In the genomic region with DNA sequence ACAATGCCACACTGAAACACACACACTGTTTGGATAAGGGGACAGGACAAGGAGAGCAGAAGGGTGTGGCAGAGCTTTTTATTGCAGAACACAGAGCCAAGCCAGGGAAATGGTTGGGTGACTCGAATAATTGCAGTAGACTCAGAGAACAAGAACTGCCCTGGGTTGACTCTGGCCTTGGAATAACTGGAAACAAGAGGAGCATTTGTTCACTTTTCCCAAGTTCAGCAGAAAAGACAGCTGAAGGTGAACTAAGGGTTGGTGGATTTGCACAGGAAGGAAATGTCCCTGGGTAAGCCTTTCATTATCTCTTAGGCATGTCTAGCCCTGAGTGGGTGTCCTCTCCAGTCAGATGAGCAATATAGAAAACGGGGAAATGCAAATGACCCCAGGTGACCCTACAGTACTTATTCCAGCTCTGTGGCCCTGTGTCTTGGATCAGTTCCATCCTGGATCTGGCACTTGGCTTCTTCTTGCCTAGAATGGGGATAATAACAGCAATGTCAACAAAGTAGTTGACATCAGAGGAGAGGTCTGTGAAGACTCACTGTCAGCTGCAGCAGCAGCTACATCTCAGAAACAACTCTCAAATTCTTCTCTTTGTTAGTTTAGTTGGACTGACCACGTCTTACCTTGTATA, we compare ENCODE assay signal across 16 mouse cellular contexts. TPM values are rescaled to one million over a fixed set of nuclear protein-coding genes. Genes with fewer than 3 reads are reported as not detected.
A peak's percentile ranks its signal among the peaks of the same experiment; 100 is the strongest.
DNase-seq lines count a peak whose midpoint lies in the region; ATAC-seq and TF ChIP-seq lines count a peak whose summit lies in the region.
"Had no signal": no experiment of that assay in that cellular context is flagged by ENCODE, and none has a peak within 500 bp of the region (broad histone marks: within the 10 kb centered on the region; RNA-seq: fewer than 3 reads in every experiment).

No protein-coding gene starts in this region.

- no peaks in the 10 kb centered on the region for H3K36me3 ChIP-seq in kidney, adult 2 months (ENCODE audit: control insufficient read depth, insufficient read depth, low read length)
- H3K36me3 ChIP-seq in liver, embryonic 16.5 days (ENCODE audit: control insufficient read depth, insufficient read depth) = no peaks in the 10 kb centered on the region
- H3K36me3 ChIP-seq in liver, embryonic 12.5 days = no peaks in the 10 kb centered on the region
- H3K36me3 ChIP-seq: embryonic facial prominence, embryonic 15.5 days; liver, embryonic 13.5 days; neural tube, embryonic 15.5 days had no signal

- H3K4me1 ChIP-seq in kidney, adult 2 months (ENCODE audit: control insufficient read depth, insufficient read depth, low read length) = peaks cover 5% of the 10 kb centered on the region; the same call in 1 of the 2 replicates
- H3K4me1 ChIP-seq in liver, embryonic 16.5 days (ENCODE audit: control insufficient read depth, low read depth, low read length) = no peaks in the 10 kb centered on the region
- no peaks in the 10 kb centered on the region for H3K4me1 ChIP-seq in liver, embryonic 12.5 days
- H3K4me1 ChIP-seq: embryonic facial prominence, embryonic 15.5 days; liver, embryonic 13.5 days; neural tube, embryonic 15.5 days had no signal

- ATAC-seq in liver, embryonic 16.5 days (ENCODE audit: low read depth) = peak; percentile 56
- ATAC-seq in liver, embryonic 12.5 days = no peak
- ATAC-seq: CD4-positive, CD25-positive, alpha-beta regulatory T cell, adult 4 months had no signal

- H3K27ac ChIP-seq in kidney, adult 2 months (ENCODE audit: insufficient read depth, low read depth, low read length) = 0 out of 2 replicates have a peak overlapping the region, but pooled peaks have one; percentile 55
- no peak overlapping the region for H3K27ac ChIP-seq in liver, embryonic 16.5 days (ENCODE audit: low read length)
- H3K27ac ChIP-seq in liver, embryonic 12.5 days = no peak overlapping the region
- H3K27ac ChIP-seq: embryonic facial prominence, embryonic 15.5 days; liver, embryonic 13.5 days; neural tube, embryonic 15.5 days had no signal

- WGBS in kidney, adult 2 months = 37% methylated on average over 3 of the region's 3 CpGs
- WGBS in liver, embryonic 16.5 days (ENCODE audit: insufficient replicate concordance) = 34% methylated on average over 3 of the region's 3 CpGs
- WGBS in liver, embryonic 12.5 days (ENCODE audit: insufficient replicate concordance) = 39% methylated on average over 3 of the region's 3 CpGs

- TF ChIP-seq POLR2A in kidney, adult 2 months (IDR thresholded peaks at IDR 0.05; ENCODE audit: low read depth, low read length) = no peak

- no peaks in the 10 kb centered on the region for H3K27me3 ChIP-seq in kidney, adult 2 months (replicated peaks; ENCODE audit: control insufficient read depth, insufficient read depth, low read length)
- H3K27me3 ChIP-seq in liver, embryonic 16.5 days (ENCODE audit: control insufficient read depth, insufficient read depth, low read depth, low read length) = no peaks in the 10 kb centered on the region
- H3K27me3 ChIP-seq in liver, embryonic 12.5 days (replicated peaks) = no peaks in the 10 kb centered on the region
- H3K27me3 ChIP-seq: embryonic facial prominence, embryonic 15.5 days; liver, embryonic 13.5 days; neural tube, embryonic 15.5 days had no signal

- H3K4me2 ChIP-seq in liver, embryonic 16.5 days (ENCODE audit: low read depth, low read length) = no peak overlapping the region
- H3K4me2 ChIP-seq in liver, embryonic 12.5 days = no peak overlapping the region
- H3K4me2 ChIP-seq: embryonic facial prominence, embryonic 15.5 days; liver, embryonic 13.5 days; neural tube, embryonic 15.5 days had no signal

- DNase-seq in kidney, adult 2 months = peak; percentile 18
- DNase-seq in kidney, postnatal 25 days = no peak
- peak; percentile 33 for DNase-seq in heart, postnatal 4 days
- peak; percentile 18 for DNase-seq in lung, postnatal 14 days
- no peak for DNase-seq in B cell, adult 2 months
- DNase-seq: adrenal gland, postnatal 36 days; cerebellum, adult 9-10 months; gastrocnemius, postnatal 25 days; liver, embryonic 13.5 days had no signal

- TF ChIP-seq CTCF in kidney, adult 2 months (conservative IDR thresholded peaks at IDR 0.05; ENCODE audit: insufficient read depth, insufficient read length, low read depth, low read length) = no peak

- H3K9me3 ChIP-seq in liver, embryonic 16.5 days (replicated peaks; ENCODE audit: control insufficient read depth, low read length) = no peaks in the 10 kb centered on the region
- no peaks in the 10 kb centered on the region for H3K9me3 ChIP-seq in liver, embryonic 12.5 days (replicated peaks)
- H3K9me3 ChIP-seq: embryonic facial prominence, embryonic 15.5 days; liver, embryonic 13.5 days; neural tube, embryonic 15.5 days had no signal

- H3K9ac ChIP-seq in liver, embryonic 16.5 days (ENCODE audit: low read depth, low read length) = no peak overlapping the region
- H3K9ac ChIP-seq in liver, embryonic 12.5 days = no peak overlapping the region
- H3K9ac ChIP-seq: embryonic facial prominence, embryonic 15.5 days; liver, embryonic 13.5 days; neural tube, embryonic 15.5 days had no signal

- H3K4me3 ChIP-seq in kidney, adult 2 months (ENCODE audit: insufficient read depth, low read depth, low read length) = no peak overlapping the region
- no peak overlapping the region for H3K4me3 ChIP-seq in liver, embryonic 16.5 days (ENCODE audit: low read depth, low read length)
- no peak overlapping the region for H3K4me3 ChIP-seq in liver, embryonic 12.5 days
- H3K4me3 ChIP-seq: embryonic facial prominence, embryonic 15.5 days; liver, embryonic 13.5 days; neural tube, embryonic 15.5 days had no signal

RNA-seq across cellular contexts. Expression of a gene that starts 54.5 kb away (rescaled TPM):
- polyA plus RNA-seq in kidney, adult 2 months (2012; rRNA removed) = 4.0 and 4.3 TPM in 2 replicates
- 0.70 and 1.2 TPM in 2 replicates for polyA plus RNA-seq in liver, embryonic 16.5 days (2015; fragmentation: Nextera tagmentation; extraction: Ambion mirVana)
- polyA plus RNA-seq in liver, embryonic 12.5 days (2016; fragmentation: Nextera tagmentation; extraction: Ambion mirVana) = 1.2 and 1.8 TPM in 2 replicates
- total RNA-seq in heart, postnatal 4 days (2021) = 1 to 10 TPM; 8.1 to 9.8 TPM
- total RNA-seq: hematopoietic stem cell, adult 5-6 weeks; MEL had no signal
- polyA plus RNA-seq: CD4-positive, CD25-positive, alpha-beta regulatory T cell, adult 4 months had no signal

Comparison
In these comparisons a context has a peak if more than half of its experiments do, and no peak if none do; other contexts are left out.
1. DNase-seq: peak in kidney, adult 2 months (single experiment), heart, postnatal 4 days (single experiment) and lung, postnatal 14 days (single experiment); none in kidney, postnatal 25 days (0 of 2) and B cell, adult 2 months (0 of 2).